Mouse (Mus musculus) heart, embryonic 12.5 days (tissue): ENCODE measurements around the gene Apbb2. TPM values are rescaled to one million over a fixed set of nuclear protein-coding genes. Genes with fewer than 3 reads are reported as not detected.

ENCODE experiments used
- ATAC-seq: fragments of 200-750 bp; cut with Nextera tagmentation; 2 replicates; pipeline ENCODE4 v1.8.0; 2017; ENCODE audit warnings: moderate TSS enrichment, moderate library complexity; ENCODE audit not compliant: insufficient number of reproducible peaks, low FRiP score
- H3K27ac ChIP-seq: fragments of 300-500 bp; sonication (generic); 2 replicates; pipeline ENCODE4 v1.5.1; 2016; ENCODE audit warnings: mild to moderate bottlenecking, moderate library complexity; ENCODE audit not compliant: poor library complexity, severe bottlenecking
- H3K27me3 ChIP-seq: fragments of 300-500 bp; sonication (generic); replicated peaks from 2 replicates; pipeline ENCODE4 v1.6.1; 2016; ENCODE audit warnings: mild to moderate bottlenecking, moderate library complexity
- H3K36me3 ChIP-seq: fragments of 300-500 bp; sonication (generic); 2 replicates; pipeline ENCODE4 v1.6.1; 2016; ENCODE audit warnings: mild to moderate bottlenecking, moderate library complexity
- H3K4me1 ChIP-seq: fragments of 300-500 bp; sonication (generic); replicated peaks from 2 replicates; pipeline ENCODE4 v1.6.1; 2016; ENCODE audit warnings: mild to moderate bottlenecking
- H3K4me2 ChIP-seq: fragments of 300-500 bp; sonication (generic); 2 replicates; pipeline ENCODE4 v1.6.1; 2016; ENCODE audit warnings: mild to moderate bottlenecking, moderate library complexity
- H3K4me3 ChIP-seq: fragments of 300-500 bp; sonication (generic); 2 replicates; pipeline ENCODE4 v1.5.1; 2016; ENCODE audit warnings: mild to moderate bottlenecking
- H3K9ac ChIP-seq: fragments of 300-500 bp; sonication (generic); 2 replicates; pipeline ENCODE4 v1.6.1; 2016; ENCODE audit warnings: mild to moderate bottlenecking, moderate library complexity
- H3K9me3 ChIP-seq: fragments of 300-500 bp; sonication (generic); replicated peaks from 2 replicates; pipeline ENCODE4 v1.6.1; 2016; ENCODE audit warnings: mild to moderate bottlenecking, moderate library complexity
- WGBS: fragments of 180-500 bp; shearing (Covaris S2); methylation state at CpG from one replicate; pipeline ENCODE4 v1.1.7; 2016; 5-methylcytosine and 5-hydroxymethylcytosine counted together
- polyA plus RNA-seq: library from polyadenylated mRNA; unstranded; fragments of >200 nt; fragmentation: Nextera tagmentation; extraction: Ambion mirVana; gene quantifications from 2 replicates; pipeline ENCODE4 v1.2.1, GENCODE M21; 2016

Apbb2 gene
- polyA plus RNA-seq = 30.7 and 32.1 TPM in 2 replicates

DNA sequence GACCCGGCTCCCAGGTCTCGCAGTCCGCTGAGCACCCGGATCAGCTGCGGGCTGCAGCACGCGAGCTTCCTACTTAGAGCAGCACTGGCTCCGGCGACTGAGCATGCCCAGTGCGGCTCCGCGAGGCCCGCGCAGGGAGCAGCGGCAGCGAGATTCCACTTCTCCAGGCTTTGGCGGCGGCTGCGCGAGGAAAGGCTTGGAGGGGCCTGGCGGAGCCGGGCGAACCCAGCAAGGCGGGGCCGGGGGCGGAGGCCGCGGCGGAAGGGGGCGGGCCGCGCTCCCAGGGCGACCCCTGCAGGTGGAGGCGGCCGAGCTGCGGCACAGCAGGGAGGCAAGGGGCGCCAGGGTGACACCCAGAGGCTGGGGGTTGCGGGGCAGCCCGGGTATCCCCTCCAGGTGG, at the start of gene Apbb2:
Gene Apbb2, minus strand, starts transcription at position 188 of the 400 bp plus-strand sequence.
- H3K4me1 ChIP-seq = peaks cover 39% of the 10 kb centered on the region

DNA sequence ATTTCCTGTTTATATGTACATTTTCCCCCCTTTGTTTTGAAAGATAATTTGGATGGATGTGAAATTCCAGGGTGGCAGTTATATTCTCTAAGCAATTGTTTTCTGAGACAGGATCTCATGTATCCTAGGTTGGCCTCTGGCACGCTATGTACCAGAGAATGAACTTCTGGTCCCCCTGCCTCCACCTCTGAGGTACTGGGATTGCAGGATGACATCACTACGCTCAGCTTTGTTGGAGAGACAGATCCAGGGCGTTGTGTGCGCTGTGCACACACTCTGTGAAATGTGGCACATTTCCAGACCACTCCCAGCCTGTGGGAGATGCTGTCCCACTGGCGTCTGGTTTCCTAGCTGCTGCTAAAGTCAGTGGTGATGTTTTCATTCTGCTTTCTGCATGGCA, 35.6 kb upstream of the Apbb2 start:
- 0 out of 2 replicates have a peak, but pooled peaks cover 6% of the 10 kb centered on the region for H3K9me3 ChIP-seq
- no peak overlapping the region for H3K4me2 ChIP-seq

More for the DNA sequence above, at the start of gene Apbb2:
- no peaks in the 10 kb centered on the region for H3K27me3 ChIP-seq
- ATAC-seq = peak; percentile 88
- no peaks in the 10 kb centered on the region for H3K9me3 ChIP-seq
- H3K9ac ChIP-seq = peak within 1 kb of the TSS; percentile 93
- 0% methylated on average over 39 of the region's 39 CpGs for WGBS
- no peaks in the 10 kb centered on the region for H3K36me3 ChIP-seq
- H3K4me2 ChIP-seq = peak within 1 kb of the TSS; percentile 83
- peak within 1 kb of the TSS; percentile 87 for H3K4me3 ChIP-seq
- peak within 1 kb of the TSS; percentile 94 for H3K27ac ChIP-seq

DNA sequence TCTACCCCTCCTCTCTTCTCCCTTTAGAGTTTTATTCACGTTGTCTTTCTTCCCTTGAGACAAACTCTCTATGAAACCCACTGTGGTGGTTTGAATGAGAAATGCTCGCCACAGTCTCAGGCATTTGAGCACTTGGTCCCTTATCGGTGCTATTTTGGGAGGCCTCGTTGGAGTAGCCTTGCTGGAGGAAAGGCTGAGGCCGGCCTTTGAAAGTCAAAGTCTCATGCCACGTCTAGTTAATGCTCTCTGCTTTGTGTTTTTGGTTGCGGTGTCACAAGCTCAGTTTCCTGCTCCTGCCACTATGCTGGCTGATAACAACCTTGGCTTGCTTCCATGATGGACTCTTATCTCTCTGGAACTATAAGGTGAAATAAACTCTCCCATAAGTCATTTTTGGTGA, 28.9 kb upstream of the Apbb2 start:
- Histone ChIP-seq H3K27ac (peak overlapping the region; percentile 89), H3K4me2 (peak overlapping the region; percentile 39), H3K9me3 (no peaks in the 10 kb centered on the region), H3K4me3 (no peak overlapping the region), H3K9ac (no peak overlapping the region), H3K27me3 (no peaks in the 10 kb centered on the region), H3K4me1 (peaks cover 29% of the 10 kb centered on the region), H3K36me3 (no peaks in the 10 kb centered on the region)
- WGBS = 6% methylated on average over 7 of the region's 7 CpGs
- no peak for ATAC-seq

More for the DNA sequence above, 35.6 kb upstream of the Apbb2 start:
- Histone ChIP-seq H3K4me1 (peaks cover 11% of the 10 kb centered on the region), H3K9ac (no peak overlapping the region), H3K4me3 (no peak overlapping the region), H3K36me3 (no peaks in the 10 kb centered on the region), H3K27ac (0 out of 2 replicates have a peak overlapping the region, but pooled peaks have one; percentile 44), H3K27me3 (no peaks in the 10 kb centered on the region)
- peak; percentile 83 for ATAC-seq
- 24% methylated on average over 5 of the region's 5 CpGs for WGBS

DNA sequence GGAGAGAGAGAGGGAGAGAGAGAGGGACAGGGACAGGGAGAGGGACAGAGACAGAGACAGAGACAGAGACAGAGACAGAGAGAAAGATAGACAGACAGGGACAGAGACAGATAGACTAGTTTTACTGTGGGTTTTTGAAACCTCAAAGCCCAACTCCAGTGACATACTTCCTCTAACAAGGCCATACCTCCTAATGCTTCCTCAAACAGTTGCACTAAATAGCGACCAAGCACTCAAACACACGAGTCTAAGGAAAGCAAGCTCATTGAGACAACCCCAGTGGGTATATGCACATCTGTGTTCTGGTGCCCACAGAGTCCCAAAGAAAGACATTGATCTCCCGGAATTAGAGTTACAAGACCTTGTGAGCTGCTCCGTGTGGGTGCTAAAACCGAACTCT, 24.7 kb upstream of the Apbb2 start:
- Histone ChIP-seq H3K4me2 (no peak overlapping the region), H3K4me1 (peaks cover 22% of the 10 kb centered on the region), H3K36me3 (no peaks in the 10 kb centered on the region), H3K4me3 (no peak overlapping the region), H3K9ac (no peak overlapping the region), H3K27me3 (no peaks in the 10 kb centered on the region), H3K27ac (no peak overlapping the region), H3K9me3 (peaks cover 3% of the 10 kb centered on the region; the same call in 1 of the 2 replicates)
- WGBS = 82% methylated on average over 5 of the region's 5 CpGs
- no peak for ATAC-seq

DNA sequence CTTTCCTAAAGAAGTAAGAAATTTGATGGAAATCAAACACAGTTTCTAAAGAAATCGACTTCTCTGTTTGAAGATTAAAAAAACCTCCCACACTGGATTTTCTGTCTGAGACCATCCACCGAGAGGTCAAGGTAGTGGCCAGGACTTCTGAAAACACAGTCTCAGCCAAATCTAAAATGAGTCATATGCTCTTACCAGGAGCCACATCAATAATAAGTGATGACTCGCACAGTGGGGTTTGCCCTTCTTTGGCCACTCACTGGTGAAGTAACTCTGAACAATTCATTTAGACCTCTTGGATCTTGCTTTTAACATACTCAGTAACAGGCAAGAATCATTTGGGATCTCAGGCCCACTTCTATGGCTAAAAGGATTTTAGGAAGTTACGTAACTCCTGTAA, 23.6 kb upstream of the Apbb2 start:
- H3K9me3 ChIP-seq = peaks cover 3% of the 10 kb centered on the region
- H3K4me2 ChIP-seq = no peak overlapping the region
- no peak overlapping the region for H3K4me3 ChIP-seq
- no peak overlapping the region for H3K27ac ChIP-seq
- ATAC-seq = no peak
- H3K27me3 ChIP-seq = no peaks in the 10 kb centered on the region
- H3K4me1 ChIP-seq = peaks cover 11% of the 10 kb centered on the region
- 80% methylated on average over 4 of the region's 4 CpGs for WGBS
- H3K36me3 ChIP-seq = no peaks in the 10 kb centered on the region
- H3K9ac ChIP-seq = no peak overlapping the region

DNA sequence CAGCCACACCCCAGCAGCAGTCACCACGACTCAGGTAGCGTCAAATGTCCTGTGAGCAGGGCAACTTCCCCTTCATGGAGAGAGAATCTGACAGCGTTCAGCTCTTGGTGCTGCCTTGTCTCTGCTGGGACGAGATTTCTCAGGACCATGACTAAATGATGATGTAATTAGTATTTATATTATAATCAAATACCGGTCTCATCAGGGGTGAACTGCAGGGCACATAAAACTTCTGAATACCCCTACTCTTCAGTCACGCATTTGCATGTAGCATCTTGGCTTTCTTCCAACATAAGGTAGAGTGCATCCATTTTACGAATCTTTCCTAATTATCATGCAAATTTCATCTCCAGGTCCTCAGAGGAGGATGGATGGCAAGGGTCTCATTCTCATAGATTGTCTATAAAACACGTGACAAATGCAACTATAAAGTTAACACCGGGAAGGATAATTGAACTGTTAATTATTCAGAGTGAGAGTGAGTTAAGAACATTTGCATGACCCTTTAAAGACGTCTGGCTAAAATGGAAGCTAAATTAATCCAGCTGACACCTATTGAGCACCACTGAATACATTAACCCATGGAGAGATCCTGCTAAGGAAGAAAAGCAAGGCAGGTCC, 17.0 kb upstream of the Apbb2 start:
- H3K9ac ChIP-seq = no peak overlapping the region
- no peaks in the 10 kb centered on the region for H3K27me3 ChIP-seq
- H3K4me3 ChIP-seq = no peak overlapping the region
- no peaks in the 10 kb centered on the region for H3K36me3 ChIP-seq
- no peaks in the 10 kb centered on the region for H3K4me1 ChIP-seq
- H3K4me2 ChIP-seq = no peak overlapping the region
- 66% methylated on average over 10 of the region's 10 CpGs for WGBS
- no peaks in the 10 kb centered on the region; the same call in 1 of the 2 replicates for H3K9me3 ChIP-seq
- H3K27ac ChIP-seq = no peak overlapping the region
- ATAC-seq = no peak

DNA sequence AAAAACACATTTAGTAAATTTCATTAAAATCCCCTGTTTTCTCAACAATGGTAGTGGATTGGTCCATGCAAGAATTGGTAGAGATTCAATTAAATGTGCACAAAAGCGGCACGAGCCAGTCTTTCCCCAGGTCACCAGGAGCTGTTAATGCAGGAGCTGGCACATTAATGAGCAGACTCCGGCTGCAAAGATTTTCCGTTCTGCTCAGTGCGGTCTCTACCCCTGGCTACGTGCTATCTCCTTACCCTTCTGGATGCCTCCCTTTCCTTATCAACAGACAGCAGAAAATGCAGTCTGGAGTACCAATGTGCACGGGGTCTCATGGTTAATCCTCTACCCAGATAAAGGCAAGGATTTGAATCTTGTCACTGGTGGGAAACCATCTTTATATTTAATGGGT, 9.2 kb upstream of the Apbb2 start:
- WGBS = 16% methylated on average over 7 of the region's 7 CpGs
- no peaks in the 10 kb centered on the region for H3K9me3 ChIP-seq
- H3K4me2 ChIP-seq = peak overlapping the region; percentile 40; the same call in 1 of the 2 replicates
- H3K27me3 ChIP-seq = no peaks in the 10 kb centered on the region
- no peak overlapping the region for H3K27ac ChIP-seq
- 0 out of 2 replicates have a peak, but pooled peaks cover 3% of the 10 kb centered on the region for H3K4me1 ChIP-seq
- H3K4me3 ChIP-seq = no peak overlapping the region
- H3K9ac ChIP-seq = no peak overlapping the region
- H3K36me3 ChIP-seq = no peaks in the 10 kb centered on the region
- no peak for ATAC-seq

DNA sequence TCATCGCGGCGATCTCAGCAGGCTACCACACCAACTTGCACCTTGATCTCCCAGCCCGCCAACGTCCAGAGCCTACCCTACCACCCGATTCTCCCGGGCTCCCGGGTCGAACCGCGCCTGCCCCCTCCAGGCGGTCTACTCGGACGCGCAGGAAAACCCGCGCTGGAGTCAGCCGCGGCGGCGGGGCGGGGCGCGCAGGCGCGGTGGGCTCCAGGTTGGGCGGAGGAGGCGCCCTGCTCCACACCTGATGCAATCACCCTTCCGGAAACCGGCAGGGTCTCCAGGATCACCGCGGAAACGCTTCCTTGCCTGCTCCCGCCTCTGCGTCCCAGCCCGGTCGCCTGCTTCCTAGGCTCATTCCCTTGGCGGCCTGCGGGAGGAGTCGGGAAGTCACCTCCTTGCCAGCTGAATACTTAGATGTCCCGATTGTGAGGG, 1.6 kb upstream of the Apbb2 start:
- Histone ChIP-seq H3K4me3 (peak overlapping the region; percentile 62), H3K36me3 (no peaks in the 10 kb centered on the region), H3K4me1 (peaks cover 23% of the 10 kb centered on the region), H3K27me3 (no peaks in the 10 kb centered on the region), H3K4me2 (peak overlapping the region; percentile 74), H3K27ac (peak overlapping the region; percentile 47), H3K9me3 (no peaks in the 10 kb centered on the region), H3K9ac (peak overlapping the region; percentile 69)
- peak; percentile 56 for ATAC-seq
- WGBS = under 1% methylated on average over 40 of the region's 41 CpGs

DNA sequence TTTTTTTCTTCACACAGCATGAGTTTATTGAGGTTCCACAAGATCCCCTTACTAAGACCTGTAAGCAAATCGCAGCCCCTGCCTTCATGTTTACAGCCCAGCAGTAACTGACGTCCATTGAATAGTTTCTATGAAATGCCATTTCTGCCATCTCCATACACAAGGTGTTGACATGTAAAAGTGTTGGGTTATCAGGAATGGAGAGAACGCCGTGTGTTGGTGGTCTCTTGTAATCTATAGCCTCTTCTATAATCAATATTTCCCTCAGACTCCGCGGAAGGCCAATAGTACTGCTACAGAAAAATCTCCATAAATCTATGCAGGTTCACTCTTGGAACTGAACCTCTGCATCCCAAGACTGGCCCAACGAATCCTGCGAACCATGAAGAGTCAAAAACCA, 1.1 kb upstream of the Apbb2 start:
- no peaks in the 10 kb centered on the region for H3K9me3 ChIP-seq
- H3K4me2 ChIP-seq = peak overlapping the region; percentile 74
- H3K4me3 ChIP-seq = peak overlapping the region; percentile 62
- WGBS = 29% methylated on average over 8 of the region's 8 CpGs
- no peaks in the 10 kb centered on the region for H3K27me3 ChIP-seq
- peaks cover 28% of the 10 kb centered on the region for H3K4me1 ChIP-seq
- no peak for ATAC-seq
- H3K27ac ChIP-seq = peak overlapping the region; percentile 47
- no peaks in the 10 kb centered on the region for H3K36me3 ChIP-seq
- H3K9ac ChIP-seq = peak overlapping the region; percentile 69

DNA sequence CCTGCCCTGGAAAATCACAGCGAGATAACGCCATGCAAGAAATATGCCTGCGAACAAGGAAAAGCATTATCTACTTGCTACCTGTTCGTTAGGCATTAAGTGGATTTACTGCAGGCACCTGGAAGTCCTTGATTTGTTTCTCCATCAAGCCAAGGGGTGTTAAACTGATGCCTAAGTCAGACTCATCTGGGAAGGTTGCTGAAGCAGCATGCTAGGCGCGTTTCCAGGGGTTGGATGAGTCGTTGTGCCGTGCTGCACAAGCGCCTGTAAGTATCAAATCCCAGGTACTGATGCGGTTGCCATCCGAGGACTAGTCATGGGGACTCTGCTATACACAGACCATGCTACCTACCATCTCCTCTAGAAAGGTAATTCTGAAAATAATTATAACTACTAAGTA, 611 bp upstream of the Apbb2 start:
- Histone ChIP-seq H3K27ac (no peak overlapping the region), H3K9ac (no peak overlapping the region), H3K4me3 (no peak overlapping the region)

DNA sequence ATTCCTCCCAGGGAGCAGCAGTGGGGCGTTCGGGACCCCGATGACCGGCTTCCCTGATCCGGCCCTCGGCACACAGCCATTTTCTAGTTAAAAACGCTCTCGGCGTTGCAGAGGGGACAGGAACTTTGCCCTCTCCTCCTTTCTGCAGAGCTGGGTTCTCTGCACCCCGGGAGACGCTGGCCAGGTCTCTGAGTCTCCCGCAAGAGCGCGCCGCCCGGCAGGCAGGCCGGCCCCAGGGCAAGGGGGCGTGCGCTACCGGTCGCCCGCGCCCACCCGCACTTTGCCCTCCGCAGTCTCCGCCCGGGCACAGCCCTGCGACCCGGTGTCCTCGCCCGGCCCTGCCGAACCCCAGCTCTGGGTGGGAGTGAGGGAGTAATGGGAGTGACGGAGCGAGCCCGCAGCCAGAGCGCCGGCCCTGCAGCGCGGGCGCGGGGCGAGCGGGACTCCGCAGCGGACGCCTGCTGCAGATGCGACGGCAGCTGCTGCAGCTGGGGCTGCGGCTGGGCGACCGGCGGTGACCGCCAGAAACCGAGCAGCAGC, 593 bp downstream of the Apbb2 start:
- Histone ChIP-seq H3K4me3 (peak overlapping the region; percentile 87), H3K4me1 (peaks cover 43% of the 10 kb centered on the region), H3K4me2 (peak overlapping the region; percentile 83), H3K27me3 (no peaks in the 10 kb centered on the region), H3K36me3 (no peaks in the 10 kb centered on the region), H3K9ac (peak overlapping the region; percentile 93), H3K27ac (peak overlapping the region; percentile 94), H3K9me3 (no peaks in the 10 kb centered on the region)
- WGBS = under 1% methylated on average over 54 of the region's 54 CpGs
- ATAC-seq = peak; percentile 58; the same call in 1 of the 2 replicates

More for the DNA sequence above, 611 bp upstream of the Apbb2 start:
- Histone ChIP-seq H3K4me1 (peaks cover 33% of the 10 kb centered on the region), H3K9me3 (no peaks in the 10 kb centered on the region), H3K36me3 (no peaks in the 10 kb centered on the region), H3K27me3 (no peaks in the 10 kb centered on the region), H3K4me2 (peak overlapping the region; percentile 83)
- WGBS = 20% methylated on average over 11 of the region's 11 CpGs
- no peak for ATAC-seq
